Mouse (Mus musculus) CH12.LX (cell line): ENCODE results near the gene Cwc27. TPM values are rescaled to one million over a fixed set of nuclear protein-coding genes. Genes with fewer than 3 reads are reported as not detected.

ENCODE experiments used
- DNase-seq: peaks from one replicate; pipeline ENCODE4 v3.0.0-alpha.2; 2013; ENCODE audit errors: extremely low read depth
- H3K27ac ChIP-seq: 2 replicates; pipeline ENCODE4 v1.5.1; 2012; ENCODE audit warnings: low read depth, mild to moderate bottlenecking, control low read depth, moderate library complexity; ENCODE audit not compliant: insufficient read depth
- H3K27me3 ChIP-seq: replicated peaks from 2 replicates; pipeline ENCODE3; 2012; ENCODE audit warnings: inconsistent platforms
- H3K36me3 ChIP-seq, 2 experiments: replicated peaks in 1 of 2; 2 replicates each; pipeline versions ENCODE3 to v1.6.1; 2012; ENCODE audit warnings: inconsistent platforms in 1 of 2, low read length in 1 of 2, mild to moderate bottlenecking in 1 of 2, mixed read lengths in 1 of 2, moderate library complexity in 1 of 2; ENCODE audit not compliant: control insufficient read depth in 1 of 2, insufficient read depth in 1 of 2
- H3K4me1 ChIP-seq, 2 experiments: 2 replicates each; pipeline ENCODE4 v1.6.1; 2012; ENCODE audit warnings: inconsistent platforms in 1 of 2, moderate library complexity in 1 of 2; ENCODE audit not compliant: insufficient read depth in 2 of 2, control insufficient read depth in 1 of 2
- H3K4me2 ChIP-seq: 2 replicates; pipeline ENCODE4 v1.6.1; 2012; ENCODE audit warnings: low read depth, mild to moderate bottlenecking, control low read depth; ENCODE audit not compliant: poor library complexity, insufficient read depth, severe bottlenecking
- H3K4me3 ChIP-seq, 3 experiments: fragments of 150-350 bp in 1 of 3; sonication (generic) in 1 of 3; replicated peaks in 1 of 3; 2 replicates each; pipeline versions ENCODE3 to v1.5.1; 2011 to 2012; ENCODE audit warnings: low read depth in 2 of 3, low read length in 2 of 3, mild to moderate bottlenecking in 2 of 3, moderate library complexity in 2 of 3, control low read depth in 1 of 3, improper control_type of control experiment in 1 of 3, inconsistent platforms in 1 of 3, mixed read lengths in 1 of 3; ENCODE audit not compliant: poor library complexity in 1 of 3
- H3K79me2 ChIP-seq: replicated peaks from 2 replicates; pipeline ENCODE4 v1.6.1; 2012; ENCODE audit warnings: mild to moderate bottlenecking, moderate library complexity; ENCODE audit not compliant: control insufficient read depth, poor library complexity, insufficient read depth, severe bottlenecking; ENCODE audit errors: extremely low read depth
- H3K9ac ChIP-seq: 2 replicates; pipeline ENCODE4 v1.6.1; 2012; ENCODE audit warnings: low read depth, mild to moderate bottlenecking, control low read depth, moderate library complexity; ENCODE audit not compliant: insufficient read depth
- H3K9me3 ChIP-seq: replicated peaks from 2 replicates; pipeline ENCODE3; 2012; ENCODE audit warnings: low read length, inconsistent platforms, mixed read lengths
- BHLHE40 ChIP-seq: IDR thresholded peaks from 2 replicates; pipeline ENCODE4 v1.6.1; 2011; ENCODE audit warnings: mild to moderate bottlenecking, low read depth, low read length, improper control_type of control experiment
- CHD2 ChIP-seq: IDR thresholded peaks from 2 replicates; pipeline ENCODE4 v1.6.1; 2011; ENCODE audit warnings: low read length, improper control_type of control experiment
- CTCF ChIP-seq, 2 experiments: IDR thresholded peaks in 1 of 2; conservative IDR thresholded peaks in 1 of 2; 2 replicates each; pipeline ENCODE4 v1.5.1; 2011 to 2012; ENCODE audit warnings: low read depth in 2 of 2, low read length in 2 of 2, improper control_type of control experiment in 1 of 2, inconsistent platforms in 1 of 2, mild to moderate bottlenecking in 1 of 2, moderate library complexity in 1 of 2
- ELF1 ChIP-seq: IDR thresholded peaks from 2 replicates; pipeline ENCODE4 v1.6.1; 2014; ENCODE audit warnings: low read depth, mild to moderate bottlenecking, inconsistent platforms, low read length, improper control_type of control experiment
- GABPA ChIP-seq: IDR thresholded peaks from 2 replicates; pipeline ENCODE4 v1.6.1; 2012; ENCODE audit warnings: low read depth, low read length, improper control_type of control experiment, inconsistent platforms; ENCODE audit not compliant: insufficient replicate concordance
- JUN ChIP-seq: IDR thresholded peaks from 2 replicates; pipeline ENCODE4 v1.6.1; 2011; ENCODE audit warnings: low read depth, mild to moderate bottlenecking, low read length, improper control_type of control experiment, moderate library complexity; ENCODE audit not compliant: insufficient read depth
- JUND ChIP-seq: conservative IDR thresholded peaks from 2 replicates; pipeline ENCODE4 v1.6.1; 2011; ENCODE audit warnings: low read depth, low read length, improper control_type of control experiment
- MAFK ChIP-seq: IDR thresholded peaks from 2 replicates; pipeline ENCODE4 v1.6.1; 2011; ENCODE audit warnings: low read length, improper control_type of control experiment; ENCODE audit not compliant: insufficient replicate concordance
- MEF2A ChIP-seq: IDR thresholded peaks from 2 replicates; pipeline ENCODE4 v1.6.1; 2014; ENCODE audit warnings: low read depth, mild to moderate bottlenecking, inconsistent platforms, low read length, improper control_type of control experiment, borderline replicate concordance
- NRF1 ChIP-seq: IDR thresholded peaks from 2 replicates; pipeline ENCODE4 v1.6.1; 2014; ENCODE audit warnings: low read depth, mild to moderate bottlenecking, inconsistent platforms, low read length, improper control_type of control experiment, moderate library complexity
- PAX5 ChIP-seq: IDR thresholded peaks from 2 replicates; pipeline ENCODE4 v1.6.1; 2012; ENCODE audit warnings: low read length, inconsistent platforms, mixed read lengths
- POLR2AphosphoS2 ChIP-seq: IDR thresholded peaks from 2 replicates; pipeline ENCODE4 v1.6.1; 2011; ENCODE audit warnings: low read depth, low read length, improper control_type of control experiment
- RAD21 ChIP-seq: IDR thresholded peaks from 2 replicates; pipeline ENCODE4 v1.6.1; 2011; ENCODE audit warnings: low read depth, mild to moderate bottlenecking, low read length, improper control_type of control experiment, moderate library complexity
- SIN3A ChIP-seq: IDR thresholded peaks from 2 replicates; pipeline ENCODE4 v1.6.1; 2012; ENCODE audit warnings: low read length, improper control_type of control experiment, inconsistent platforms
- SMC3 ChIP-seq: IDR thresholded peaks from 2 replicates; pipeline ENCODE4 v1.6.1; 2011; ENCODE audit warnings: low read depth, low read length, improper control_type of control experiment
- TCF12 ChIP-seq: IDR thresholded peaks from 2 replicates; pipeline ENCODE4 v1.6.1; 2014; ENCODE audit warnings: low read depth, mild to moderate bottlenecking, inconsistent platforms, low read length, improper control_type of control experiment
- USF1 ChIP-seq: IDR thresholded peaks from 2 replicates; pipeline ENCODE4 v1.6.1; 2014; ENCODE audit warnings: low read depth, mild to moderate bottlenecking, inconsistent platforms, low read length, improper control_type of control experiment
- USF2 ChIP-seq: conservative IDR thresholded peaks from 2 replicates; pipeline ENCODE4 v1.6.1; 2011; ENCODE audit warnings: low read depth, low read length, improper control_type of control experiment
- ZKSCAN1 ChIP-seq: IDR thresholded peaks from 2 replicates; pipeline ENCODE4 v1.6.1; 2012; ENCODE audit warnings: low read depth, inconsistent platforms, low read length, improper control_type of control experiment, borderline replicate concordance
- dilution Hi-C: fragments of 300-500 bp; cut with MboI; formaldehyde crosslinking; loops from 2 replicates; pipeline ENCODE4 v1.14.3; 2020; ENCODE audit warnings: low sequenced_read_pairs; ENCODE audit not compliant: extremely low pct_unique_long_range_greater_than_20kb, extremely low pct_ligation_motif_present
- in situ Hi-C: fragments of 300-500 bp; cut with MboI; formaldehyde crosslinking; loops from 3 replicates; pipeline ENCODE4 v1.14.3; 2019; ENCODE audit warnings: low sequenced_read_pairs, low pct_ligation_motif_present, low pct_unique_long_range_greater_than_20kb, mixed read lengths
- polyA plus RNA-seq: library from polyadenylated mRNA; unstranded; fragments of >175 nt; gene quantifications from 2 replicates; pipeline ENCODE4 v1.2.1, GENCODE M21; 2012; ENCODE audit warnings: low read depth; ENCODE audit not compliant: insufficient read length
- total RNA-seq, 2 experiments: library from RNA; depleted of rRNA; stranded (reverse); fragments of 300-350 nt in 1 of 2; fragments of >200 nt in 1 of 2; gene quantifications; 2 replicates each; pipeline ENCODE4 v1.2.3; 2012 to 2014

Cwc27 gene
- total and polyA plus RNA-seq, 3 experiments: 24.9 to 38.4 (median 26.0) TPM

- no peak overlapping the region for H3K9ac ChIP-seq
- H3K4me3 ChIP-seq: no peak overlapping the region
- TF ChIP-seq ZKSCAN1 (no peak), MAFK (no peak), MEF2A (no peak), JUND (no peak), SIN3A (no peak), PAX5 (no peak), BHLHE40 (no peak), RAD21 (no peak), CHD2 (no peak), USF1 (no peak), USF2 (no peak), GABPA (no peak), JUN (no peak), ELF1 (no peak), POLR2AphosphoS2 (no peak), NRF1 (no peak), TCF12 (no peak)
- no peaks in the 10 kb centered on the region for H3K79me2 ChIP-seq
- no peaks in the 10 kb centered on the region for H3K27me3 ChIP-seq
- in situ Hi-C loops: no loop called here
- no peaks in the 10 kb centered on the region for H3K36me3 ChIP-seq
- dilution Hi-C loops: no loop called here
- no peak for DNase-seq
- no peak overlapping the region for H3K27ac ChIP-seq
- no peak overlapping the region for H3K4me2 ChIP-seq
- H3K9me3 ChIP-seq: no peaks in the 10 kb centered on the region
- H3K4me1 ChIP-seq: peaks cover 0 to 5% of the 10 kb centered on the region in 2 experiments; a peak in 2 of 4 replicates
These were observed 226.0 kb downstream of the Cwc27 start for GRCm38 (mm10) chr13:104590931-104591330.

- Histone ChIP-seq H3K9me3 (no peaks in the 10 kb centered on the region), H3K27me3 (no peaks in the 10 kb centered on the region), H3K4me3 (no peak overlapping the region), H3K4me2 (no peak overlapping the region), H3K36me3 (no peaks in the 10 kb centered on the region), H3K4me1 (peaks cover 0 to 5% of the 10 kb centered on the region in 2 experiments; a peak in 1 of 4 replicates), H3K27ac (no peak overlapping the region)
- in situ Hi-C loops: no loop called here
- peak; percentile 17 for DNase-seq
- peak in 1 of 2 experiments; percentile 49; a peak in 2 of 4 replicates for TF ChIP-seq CTCF (conservative IDR thresholded peaks at IDR 0.05 in 1 of 2, IDR thresholded peaks at IDR 0.05 in 1 of 2; ENCODE audit: low read depth in 2 of 2, low read length in 2 of 2)
- no peak for TF ChIP-seq ZKSCAN1
- TF ChIP-seq SMC3: peak; percentile 37; the same call in 1 of the 2 replicates
- TF ChIP-seq, all 38 proteins: peak for 2
- dilution Hi-C loops: no loop called here
- Histone ChIP-seq H3K9ac (no peak overlapping the region), H3K79me2 (no peaks in the 10 kb centered on the region)
These were observed 226.8 kb downstream of the Cwc27 start for GRCm38 (mm10) chr13:104590097-104590607.
